Mouse (Mus musculus): ENCODE measurements around the gene Rnaseh2a. TPM values are rescaled to one million over a fixed set of nuclear protein-coding genes. Genes with fewer than 3 reads are reported as not detected.

The Rnaseh2a gene
- total and polyA plus RNA-seq, 2 experiments from 2014 or later = 57.3 to 57.9 TPM

GRCm38 (mm10) chr8:84937620-84938485 is 31.7 kb downstream of the Rnaseh2a start:
- DNase-seq (ENCODE audit: low spot score) = no peak
- Histone ChIP-seq H3K27me3 (ENCODE audit: control insufficient read depth, insufficient read depth, low read length) (peaks cover 68% of the 10 kb centered on the region), H3K9me3 (replicated peaks; ENCODE audit: control insufficient read depth, low read length) (no peaks in the 10 kb centered on the region), H3K4me3 (ENCODE audit: low read depth, low read length) (no peak overlapping the region), H3K27ac (ENCODE audit: low read depth) (no peak overlapping the region), H3K4me1 (ENCODE audit: control insufficient read depth, insufficient read depth) (0 out of 2 replicates have a peak, but pooled peaks cover 6% of the 10 kb centered on the region), H3K9ac (replicated peaks; ENCODE audit: low read depth, low read length) (no peak overlapping the region), H3K36me3 (replicated peaks; ENCODE audit: control insufficient read depth, insufficient read depth, low read length) (no peaks in the 10 kb centered on the region), H3K4me2 (ENCODE audit: low read depth, low read length) (no peak overlapping the region)
- TF ChIP-seq CTCF (IDR thresholded peaks at IDR 0.05; ENCODE audit: low read depth) (no peak), EP300 (IDR thresholded peaks at IDR 0.05; ENCODE audit: low read depth) (no peak)
- WGBS = 57% methylated on average over 13 of the region's 13 CpGs
- no peak for ATAC-seq (ENCODE audit: insufficient read depth, low read depth)

GRCm38 (mm10) chr8:84936962-84937546 is 32.5 kb downstream of the Rnaseh2a start, which contains the start of gene Mast1:
Gene Mast1, minus strand, starts transcription at chr8:84937359.
- Histone ChIP-seq H3K9ac (replicated peaks; ENCODE audit: low read depth, low read length) (no peak within 1 kb of the TSS), H3K36me3 (replicated peaks; ENCODE audit: control insufficient read depth, insufficient read depth, low read length) (no peaks in the 10 kb centered on the region), H3K27ac (ENCODE audit: low read depth) (no peak within 1 kb of the TSS), H3K9me3 (replicated peaks; ENCODE audit: control insufficient read depth, low read length) (no peaks in the 10 kb centered on the region), H3K4me1 (ENCODE audit: control insufficient read depth, insufficient read depth) (0 out of 2 replicates have a peak, but pooled peaks cover 6% of the 10 kb centered on the region), H3K4me3 (ENCODE audit: low read depth, low read length) (peak within 1 kb of the TSS; percentile 43), H3K4me2 (ENCODE audit: low read depth, low read length) (peak within 1 kb of the TSS; percentile 66), H3K27me3 (ENCODE audit: control insufficient read depth, insufficient read depth, low read length) (peaks cover 68% of the 10 kb centered on the region)
- under 1% methylated on average over 42 of the region's 50 CpGs for WGBS
- peak; percentile 50 for DNase-seq (ENCODE audit: low spot score)
- TF ChIP-seq CTCF (IDR thresholded peaks at IDR 0.05; ENCODE audit: low read depth) = 0 out of 2 replicates have a peak, but pooled peaks have one; percentile 31
- no peak for TF ChIP-seq EP300 (IDR thresholded peaks at IDR 0.05; ENCODE audit: low read depth)
- peak; percentile 57 for ATAC-seq (ENCODE audit: insufficient read depth, low read depth)

GRCm38 (mm10) chr8:84936041-84936961 is 33.3 kb downstream of the Rnaseh2a start:
- Histone ChIP-seq H3K4me2 (ENCODE audit: low read depth, low read length) (peak overlapping the region; percentile 66; the same call in 1 of the 2 replicates), H3K9me3 (replicated peaks; ENCODE audit: control insufficient read depth, low read length) (no peaks in the 10 kb centered on the region), H3K27me3 (ENCODE audit: control insufficient read depth, insufficient read depth, low read length) (peaks cover 69% of the 10 kb centered on the region), H3K36me3 (replicated peaks; ENCODE audit: control insufficient read depth, insufficient read depth, low read length) (no peaks in the 10 kb centered on the region), H3K4me1 (ENCODE audit: control insufficient read depth, insufficient read depth) (0 out of 2 replicates have a peak, but pooled peaks cover 6% of the 10 kb centered on the region), H3K9ac (replicated peaks; ENCODE audit: low read depth, low read length) (no peak overlapping the region), H3K4me3 (ENCODE audit: low read depth, low read length) (peak overlapping the region; percentile 43), H3K27ac (ENCODE audit: low read depth) (no peak overlapping the region)
- no peak for TF ChIP-seq EP300 (IDR thresholded peaks at IDR 0.05; ENCODE audit: low read depth)
- no peak for TF ChIP-seq CTCF (IDR thresholded peaks at IDR 0.05; ENCODE audit: low read depth)
- ATAC-seq (ENCODE audit: insufficient read depth, low read depth) (no peak), DNase-seq (ENCODE audit: low spot score) (no peak)
- WGBS = 26% methylated on average over 23 of the region's 23 CpGs

- no peak overlapping the region for H3K27ac ChIP-seq (ENCODE audit: low read depth)
- no peak overlapping the region for H3K4me2 ChIP-seq (ENCODE audit: low read depth, low read length)
- WGBS = 5% methylated on average over 14 of the region's 14 CpGs
- no peak overlapping the region for H3K4me3 ChIP-seq (ENCODE audit: low read depth, low read length)
- ATAC-seq (ENCODE audit: insufficient read depth, low read depth) = no peak
- 0 out of 2 replicates have a peak, but pooled peaks cover 6% of the 10 kb centered on the region for H3K4me1 ChIP-seq (ENCODE audit: control insufficient read depth, insufficient read depth)
- no peaks in the 10 kb centered on the region for H3K9me3 ChIP-seq (replicated peaks; ENCODE audit: control insufficient read depth, low read length)
- no peaks in the 10 kb centered on the region for H3K36me3 ChIP-seq (replicated peaks; ENCODE audit: control insufficient read depth, insufficient read depth, low read length)
- DNase-seq (ENCODE audit: low spot score) = no peak
- no peak overlapping the region for H3K9ac ChIP-seq (replicated peaks; ENCODE audit: low read depth, low read length)
- TF ChIP-seq CTCF (IDR thresholded peaks at IDR 0.05; ENCODE audit: low read depth) (no peak), EP300 (IDR thresholded peaks at IDR 0.05; ENCODE audit: low read depth) (no peak)
- H3K27me3 ChIP-seq (ENCODE audit: control insufficient read depth, insufficient read depth, low read length) = peaks cover 73% of the 10 kb centered on the region
Observed at GRCm38 (mm10) chr8:84935489-84935888, 34.1 kb downstream of the Rnaseh2a start.

- Histone ChIP-seq H3K36me3 (replicated peaks; ENCODE audit: control insufficient read depth, insufficient read depth, low read length) (no peaks in the 10 kb centered on the region), H3K4me2 (ENCODE audit: low read depth, low read length) (no peak overlapping the region), H3K9ac (replicated peaks; ENCODE audit: low read depth, low read length) (no peak overlapping the region), H3K4me3 (ENCODE audit: low read depth, low read length) (no peak overlapping the region), H3K9me3 (replicated peaks; ENCODE audit: control insufficient read depth, low read length) (no peaks in the 10 kb centered on the region), H3K27ac (ENCODE audit: low read depth) (no peak overlapping the region), H3K27me3 (ENCODE audit: control insufficient read depth, insufficient read depth, low read length) (peaks cover 79% of the 10 kb centered on the region), H3K4me1 (ENCODE audit: control insufficient read depth, insufficient read depth) (0 out of 2 replicates have a peak, but pooled peaks cover 6% of the 10 kb centered on the region)
- DNase-seq (ENCODE audit: low spot score) = no peak
- TF ChIP-seq EP300 (IDR thresholded peaks at IDR 0.05; ENCODE audit: low read depth) = no peak
- no peak for TF ChIP-seq CTCF (IDR thresholded peaks at IDR 0.05; ENCODE audit: low read depth)
- WGBS = 5% methylated on average over 15 of the region's 15 CpGs
- ATAC-seq (ENCODE audit: insufficient read depth, low read depth) = no peak
Observed at GRCm38 (mm10) chr8:84934860-84935259, 34.7 kb downstream of the Rnaseh2a start.

Measured in heart, postnatal 0 days (tissue).